Mouse (Mus musculus) bone marrow macrophage, adult 2 months (primary cell): Measurements from ENCODE around the gene Nsun4. TPM values are rescaled to one million over a fixed set of nuclear protein-coding genes. Genes with fewer than 3 reads are reported as not detected.

ENCODE experiments used
- H3K27ac ChIP-seq: 2 replicates; pipeline ENCODE4 v1.5.1; 2012; ENCODE audit warnings: low read depth, low read length; ENCODE audit not compliant: insufficient read depth
- H3K4me1 ChIP-seq: 2 replicates; pipeline ENCODE4 v1.6.1; 2012; ENCODE audit warnings: low read length; ENCODE audit not compliant: control insufficient read depth, insufficient read depth
- H3K4me3 ChIP-seq: 2 replicates; pipeline ENCODE4 v1.5.1; 2012; ENCODE audit warnings: mild to moderate bottlenecking, low read length, moderate library complexity; ENCODE audit not compliant: insufficient read depth
- CTCF ChIP-seq: IDR thresholded peaks from 2 replicates; pipeline ENCODE4 v1.5.1; 2012; ENCODE audit warnings: low read depth, mild to moderate bottlenecking, low read length, moderate library complexity
- POLR2A ChIP-seq: IDR thresholded peaks from 2 replicates; pipeline ENCODE4 v1.6.1; 2012; ENCODE audit warnings: mild to moderate bottlenecking, low read depth, low read length, borderline replicate concordance
- polyA plus RNA-seq: library from polyadenylated mRNA; stranded (reverse); fragments of >200 nt; gene quantifications from 2 replicates; pipeline ENCODE4 v1.2.4, GENCODE M21; 2012; ENCODE audit not compliant: missing spikeins, insufficient read depth, insufficient read length

The Nsun4 gene
- 12.4 and 12.8 TPM in 2 replicates for polyA plus RNA-seq

GRCm38 (mm10) chr4:116053399-116053961 is at the start of gene Nsun4:
TSS of gene Nsun4 (minus strand) at chr4:116053876.
- Histone ChIP-seq H3K4me3 (peak within 1 kb of the TSS; percentile 65), H3K4me1 (peaks cover 4% of the 10 kb centered on the region), H3K27ac (peak within 1 kb of the TSS; percentile 77)
- 0 out of 2 replicates have a peak, but pooled peaks have one; percentile 51 for TF ChIP-seq POLR2A
- no peak for TF ChIP-seq CTCF

GRCm38 (mm10) chr4:116100959-116101358 is 47.3 kb upstream of the Nsun4 start:
- H3K4me1 ChIP-seq = 0 out of 2 replicates have a peak, but pooled peaks cover 3% of the 10 kb centered on the region
- no peak overlapping the region for H3K27ac ChIP-seq
- no peak overlapping the region for H3K4me3 ChIP-seq
- no peak for TF ChIP-seq CTCF
- no peak for TF ChIP-seq POLR2A

- TF ChIP-seq POLR2A (no peak), CTCF (no peak)
Observed at GRCm38 (mm10) chr4:116097211-116097610, 43.5 kb upstream of the Nsun4 start.

DNA sequence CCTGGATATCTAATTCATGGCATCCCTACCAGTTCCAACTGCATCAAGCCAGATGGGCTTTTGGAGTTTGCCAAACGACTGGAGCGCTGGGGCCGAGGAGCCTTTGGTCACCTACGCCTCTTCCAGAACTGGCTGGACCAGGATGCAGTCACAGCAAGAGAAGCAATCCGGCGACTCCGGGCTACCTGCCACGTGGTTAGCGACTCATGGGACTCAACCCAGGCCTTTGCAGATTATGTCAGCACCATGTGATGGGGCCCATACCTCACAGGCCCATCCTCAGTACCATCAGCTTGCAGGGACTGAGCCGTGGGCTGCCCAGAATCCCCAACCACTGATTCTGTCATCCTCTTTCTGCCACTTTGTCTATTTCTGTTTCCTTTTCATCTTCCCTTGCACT is 42.6 kb upstream of the Nsun4 start:
- Histone ChIP-seq H3K4me1 (peaks cover 16% of the 10 kb centered on the region), H3K4me3 (no peak overlapping the region), H3K27ac (no peak overlapping the region)
- TF ChIP-seq POLR2A (no peak), CTCF (no peak)

More at GRCm38 (mm10) chr4:116097211-116097610, 43.5 kb upstream of the Nsun4 start:
- no peak overlapping the region for H3K4me3 ChIP-seq
- no peak overlapping the region for H3K27ac ChIP-seq
- H3K4me1 ChIP-seq = peaks cover 16% of the 10 kb centered on the region

DNA sequence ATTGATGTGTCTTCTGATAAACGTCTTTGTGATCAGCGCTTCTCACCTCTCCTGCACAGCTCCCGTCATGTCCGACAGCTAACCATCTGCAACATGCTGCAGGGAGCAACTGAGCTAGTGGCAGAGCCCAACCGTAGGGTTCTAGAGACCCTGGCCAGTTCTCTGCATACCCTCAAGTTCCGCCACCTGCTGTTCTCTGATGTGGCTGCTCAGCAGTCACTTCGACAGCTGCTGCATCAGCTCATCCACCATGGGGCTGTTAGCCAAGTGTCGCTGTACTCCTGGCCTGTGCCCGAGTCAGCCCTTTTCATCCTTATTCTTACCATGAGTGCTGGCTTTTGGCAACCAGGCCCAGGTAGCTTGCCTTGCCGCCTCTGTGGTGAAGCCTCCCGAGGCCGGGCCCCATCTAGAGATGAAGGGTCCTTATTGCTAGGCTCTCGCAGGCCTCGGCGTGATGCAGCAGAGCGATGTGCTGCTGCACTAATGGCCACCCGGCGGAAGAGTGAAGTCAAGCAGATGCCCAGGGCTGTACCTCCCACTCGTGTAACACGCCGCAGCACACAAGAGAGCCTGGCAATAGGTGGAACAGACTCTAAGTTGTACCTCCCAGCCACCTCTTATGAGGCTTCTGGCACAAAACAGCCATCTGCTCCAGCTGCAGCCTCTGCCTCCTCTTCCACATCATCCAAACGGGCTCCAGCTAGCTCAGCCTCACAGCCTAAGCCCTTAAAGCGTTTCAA is 35.0 kb upstream of the Nsun4 start:
- H3K4me3 ChIP-seq = no peak overlapping the region
- H3K4me1 ChIP-seq = no peaks in the 10 kb centered on the region
- no peak for TF ChIP-seq CTCF
- TF ChIP-seq POLR2A = no peak
- H3K27ac ChIP-seq = no peak overlapping the region

DNA sequence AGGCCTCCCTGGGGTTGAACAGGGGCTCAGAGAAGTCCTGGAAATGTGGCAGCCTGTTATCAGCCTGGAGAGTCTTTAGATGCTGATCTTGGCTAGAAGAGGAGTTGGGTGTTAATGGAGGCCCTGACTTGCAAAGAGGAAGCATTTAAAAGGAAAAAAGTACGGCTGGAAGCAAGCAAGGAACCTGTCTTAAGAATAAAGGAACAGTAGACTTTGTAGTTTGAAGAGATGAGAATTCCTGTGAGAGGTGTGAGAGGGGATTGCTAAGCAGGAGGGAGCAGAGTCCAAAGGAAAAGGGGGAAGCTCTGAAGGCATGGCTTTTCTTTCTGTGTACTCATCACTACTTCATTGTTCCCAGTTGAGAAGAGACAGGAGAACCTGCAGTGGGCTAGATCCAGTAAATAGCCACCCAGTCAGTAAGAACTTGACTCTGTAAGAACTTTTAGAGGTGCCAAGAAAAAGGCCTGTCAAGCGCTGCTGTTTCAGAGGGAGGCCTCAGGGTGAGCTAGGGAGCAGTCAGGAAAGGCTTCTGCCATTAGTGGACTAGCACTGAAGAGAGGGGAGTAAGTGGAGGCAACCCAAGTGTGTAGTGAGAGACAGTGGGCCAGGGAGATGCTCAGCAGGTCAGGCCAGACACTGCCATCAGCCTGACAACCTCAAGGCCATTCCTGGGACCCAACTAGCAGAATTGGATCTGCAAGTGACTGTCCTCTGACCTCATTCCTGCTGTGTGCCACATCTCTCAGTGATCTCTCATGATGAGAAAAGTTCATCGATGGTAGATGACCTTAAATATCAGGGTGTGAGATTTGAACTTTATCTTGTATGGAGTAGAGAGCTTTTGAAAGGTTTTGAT is 23.8 kb upstream of the Nsun4 start:
- H3K4me3 ChIP-seq = peak overlapping the region; percentile 91

GRCm38 (mm10) chr4:116076369-116077231 is 22.9 kb upstream of the Nsun4 start:
- peaks cover 17% of the 10 kb centered on the region for H3K4me1 ChIP-seq
- peak overlapping the region; percentile 91 for H3K4me3 ChIP-seq
- peak overlapping the region; percentile 70 for H3K27ac ChIP-seq
- no peak for TF ChIP-seq POLR2A
- no peak for TF ChIP-seq CTCF

More for the DNA sequence above, 23.8 kb upstream of the Nsun4 start:
- H3K27ac ChIP-seq = peak overlapping the region; percentile 70
- TF ChIP-seq CTCF (no peak), POLR2A (no peak)
- H3K4me1 ChIP-seq = peaks cover 15% of the 10 kb centered on the region

GRCm38 (mm10) chr4:116075631-116076368 is 22.1 kb upstream of the Nsun4 start:
- Histone ChIP-seq H3K4me3 (peak overlapping the region; percentile 91), H3K27ac (peak overlapping the region; percentile 70), H3K4me1 (peaks cover 23% of the 10 kb centered on the region)
- TF ChIP-seq CTCF (no peak), POLR2A (no peak)
